Mouse (Mus musculus): ENCODE measurements around the gene Zscan21. TPM values are rescaled to one million over a fixed set of nuclear protein-coding genes. Genes with fewer than 3 reads are reported as not detected.

The Zscan21 gene
- 12.9 TPM for polyA plus RNA-seq (2014; fragmentation: Illumina TruSeq; extraction: RNeasy Lipid Tissue Mini Kit (QIAGEN cat#74804); ENCODE audit: low read depth, low replicate concordance)

GRCm38 (mm10) chr5:138116255-138117198, at the start of gene Zscan21:
Gene Zscan21, plus strand, starts transcription at chr5:138116903.

GRCm38 (mm10) chr5:138084996-138085395, 31.7 kb upstream of the Zscan21 start, which contains the start of gene Zkscan1:
Gene Zkscan1, plus strand, starts transcription at chr5:138085084.

GRCm38 (mm10) chr5:138155443-138155976, 38.8 kb downstream of the Zscan21 start, which contains the start of gene Zfp113:
Gene Zfp113, minus strand, starts transcription at chr5:138155744.

GRCm38 (mm10) chr5:138160842-138161665, 44.4 kb downstream of the Zscan21 start, which contains the start of gene Cops6:
Gene Cops6, plus strand, starts transcription at chr5:138161071.

GRCm38 (mm10) chr5:138171695-138172491, 55.2 kb downstream of the Zscan21 start, which contains the start of the genes Ap4m1 and Mcm7:
Gene Ap4m1, plus strand, starts transcription at chr5:138172002.
Gene Mcm7, minus strand, starts transcription at chr5:138172422.

Other genes with a start within 250 kb of the Zscan21 start
- gene Pilrb2, start 245.1 kb upstream of the Zscan21 start, polyA plus RNA-seq (2014; fragmentation: Illumina TruSeq; extraction: RNeasy Lipid Tissue Mini Kit (QIAGEN cat#74804); ENCODE audit: low read depth, low replicate concordance): 1.8 TPM
- 354 TPM for gene Cyp3a13, start 195.3 kb upstream of the Zscan21 start, polyA plus RNA-seq (2014; fragmentation: Illumina TruSeq; extraction: RNeasy Lipid Tissue Mini Kit (QIAGEN cat#74804); ENCODE audit: low read depth, low replicate concordance)
- 1.6 TPM for gene Gjc3, start 153.8 kb upstream of the Zscan21 start, polyA plus RNA-seq (2014; fragmentation: Illumina TruSeq; extraction: RNeasy Lipid Tissue Mini Kit (QIAGEN cat#74804); ENCODE audit: low read depth, low replicate concordance)
- 5.3 TPM for gene Azgp1, start 135.4 kb upstream of the Zscan21 start, polyA plus RNA-seq (2014; fragmentation: Illumina TruSeq; extraction: RNeasy Lipid Tissue Mini Kit (QIAGEN cat#74804); ENCODE audit: low read depth, low replicate concordance)
- not detected for gene Smok3a, start 95.6 kb upstream of the Zscan21 start, polyA plus RNA-seq (2014; fragmentation: Illumina TruSeq; extraction: RNeasy Lipid Tissue Mini Kit (QIAGEN cat#74804); ENCODE audit: low read depth, low replicate concordance)
- not detected for gene Smok3b, start 95.5 kb upstream of the Zscan21 start, polyA plus RNA-seq (2014; fragmentation: Illumina TruSeq; extraction: RNeasy Lipid Tissue Mini Kit (QIAGEN cat#74804); ENCODE audit: low read depth, low replicate concordance)
- gene Smok3c, start 63.7 kb upstream of the Zscan21 start, polyA plus RNA-seq (2014; fragmentation: Illumina TruSeq; extraction: RNeasy Lipid Tissue Mini Kit (QIAGEN cat#74804); ENCODE audit: low read depth, low replicate concordance): not detected
- 55.4 TPM for gene Zkscan1, start 31.8 kb upstream of the Zscan21 start, polyA plus RNA-seq (2014; fragmentation: Illumina TruSeq; extraction: RNeasy Lipid Tissue Mini Kit (QIAGEN cat#74804); ENCODE audit: low read depth, low replicate concordance)
- 19.7 TPM for gene Zfp113, start 38.8 kb downstream of the Zscan21 start, polyA plus RNA-seq (2014; fragmentation: Illumina TruSeq; extraction: RNeasy Lipid Tissue Mini Kit (QIAGEN cat#74804); ENCODE audit: low read depth, low replicate concordance)
- 47.9 TPM for gene Cops6, start 44.2 kb downstream of the Zscan21 start, polyA plus RNA-seq (2014; fragmentation: Illumina TruSeq; extraction: RNeasy Lipid Tissue Mini Kit (QIAGEN cat#74804); ENCODE audit: low read depth, low replicate concordance)
- 9.8 TPM for gene Ap4m1, start 55.1 kb downstream of the Zscan21 start, polyA plus RNA-seq (2014; fragmentation: Illumina TruSeq; extraction: RNeasy Lipid Tissue Mini Kit (QIAGEN cat#74804); ENCODE audit: low read depth, low replicate concordance)
- 13.7 TPM for gene Mcm7, start 55.5 kb downstream of the Zscan21 start, polyA plus RNA-seq (2014; fragmentation: Illumina TruSeq; extraction: RNeasy Lipid Tissue Mini Kit (QIAGEN cat#74804); ENCODE audit: low read depth, low replicate concordance)
- 5.9 TPM for gene Taf6, start 70.5 kb downstream of the Zscan21 start, polyA plus RNA-seq (2014; fragmentation: Illumina TruSeq; extraction: RNeasy Lipid Tissue Mini Kit (QIAGEN cat#74804); ENCODE audit: low read depth, low replicate concordance)
- gene Cnpy4, start 70.6 kb downstream of the Zscan21 start, polyA plus RNA-seq (2014; fragmentation: Illumina TruSeq; extraction: RNeasy Lipid Tissue Mini Kit (QIAGEN cat#74804); ENCODE audit: low read depth, low replicate concordance): 11.8 TPM
- gene Mblac1, start 77.4 kb downstream of the Zscan21 start, polyA plus RNA-seq (2014; fragmentation: Illumina TruSeq; extraction: RNeasy Lipid Tissue Mini Kit (QIAGEN cat#74804); ENCODE audit: low read depth, low replicate concordance): not detected
- 1.5 TPM for gene Nxpe5, start 109.0 kb downstream of the Zscan21 start, polyA plus RNA-seq (2014; fragmentation: Illumina TruSeq; extraction: RNeasy Lipid Tissue Mini Kit (QIAGEN cat#74804); ENCODE audit: low read depth, low replicate concordance)
- gene Lamtor4, start 138.6 kb downstream of the Zscan21 start, polyA plus RNA-seq (2014; fragmentation: Illumina TruSeq; extraction: RNeasy Lipid Tissue Mini Kit (QIAGEN cat#74804); ENCODE audit: low read depth, low replicate concordance): 1.1 TPM
- 2.9 TPM for gene BC037034, start 147.1 kb downstream of the Zscan21 start, polyA plus RNA-seq (2014; fragmentation: Illumina TruSeq; extraction: RNeasy Lipid Tissue Mini Kit (QIAGEN cat#74804); ENCODE audit: low read depth, low replicate concordance)
- gene Gal3st4, start 155.9 kb downstream of the Zscan21 start, polyA plus RNA-seq (2014; fragmentation: Illumina TruSeq; extraction: RNeasy Lipid Tissue Mini Kit (QIAGEN cat#74804); ENCODE audit: low read depth, low replicate concordance): 0.41 TPM
- not detected for gene Gm43720, start 163.1 kb downstream of the Zscan21 start, polyA plus RNA-seq (2014; fragmentation: Illumina TruSeq; extraction: RNeasy Lipid Tissue Mini Kit (QIAGEN cat#74804); ENCODE audit: low read depth, low replicate concordance)
- 0.76 TPM for gene Gpc2, start 163.1 kb downstream of the Zscan21 start, polyA plus RNA-seq (2014; fragmentation: Illumina TruSeq; extraction: RNeasy Lipid Tissue Mini Kit (QIAGEN cat#74804); ENCODE audit: low read depth, low replicate concordance)
- 0.82 TPM for gene Stag3, start 163.3 kb downstream of the Zscan21 start, polyA plus RNA-seq (2014; fragmentation: Illumina TruSeq; extraction: RNeasy Lipid Tissue Mini Kit (QIAGEN cat#74804); ENCODE audit: low read depth, low replicate concordance)
- 0.57 TPM for gene Pvrig, start 225.1 kb downstream of the Zscan21 start, polyA plus RNA-seq (2014; fragmentation: Illumina TruSeq; extraction: RNeasy Lipid Tissue Mini Kit (QIAGEN cat#74804); ENCODE audit: low read depth, low replicate concordance)

All from sigmoid colon, adult 10 weeks (tissue).